Mouse (Mus musculus): Measurements from ENCODE around the gene Rasgef1a. TPM values are rescaled to one million over a fixed set of nuclear protein-coding genes. Genes with fewer than 3 reads are reported as not detected.

Gene Rasgef1a
- 0.13 and 0.20 TPM in 2 replicates for polyA plus RNA-seq (2014; fragmentation: Nextera tagmentation; extraction: Ambion mirVana)

DNA sequence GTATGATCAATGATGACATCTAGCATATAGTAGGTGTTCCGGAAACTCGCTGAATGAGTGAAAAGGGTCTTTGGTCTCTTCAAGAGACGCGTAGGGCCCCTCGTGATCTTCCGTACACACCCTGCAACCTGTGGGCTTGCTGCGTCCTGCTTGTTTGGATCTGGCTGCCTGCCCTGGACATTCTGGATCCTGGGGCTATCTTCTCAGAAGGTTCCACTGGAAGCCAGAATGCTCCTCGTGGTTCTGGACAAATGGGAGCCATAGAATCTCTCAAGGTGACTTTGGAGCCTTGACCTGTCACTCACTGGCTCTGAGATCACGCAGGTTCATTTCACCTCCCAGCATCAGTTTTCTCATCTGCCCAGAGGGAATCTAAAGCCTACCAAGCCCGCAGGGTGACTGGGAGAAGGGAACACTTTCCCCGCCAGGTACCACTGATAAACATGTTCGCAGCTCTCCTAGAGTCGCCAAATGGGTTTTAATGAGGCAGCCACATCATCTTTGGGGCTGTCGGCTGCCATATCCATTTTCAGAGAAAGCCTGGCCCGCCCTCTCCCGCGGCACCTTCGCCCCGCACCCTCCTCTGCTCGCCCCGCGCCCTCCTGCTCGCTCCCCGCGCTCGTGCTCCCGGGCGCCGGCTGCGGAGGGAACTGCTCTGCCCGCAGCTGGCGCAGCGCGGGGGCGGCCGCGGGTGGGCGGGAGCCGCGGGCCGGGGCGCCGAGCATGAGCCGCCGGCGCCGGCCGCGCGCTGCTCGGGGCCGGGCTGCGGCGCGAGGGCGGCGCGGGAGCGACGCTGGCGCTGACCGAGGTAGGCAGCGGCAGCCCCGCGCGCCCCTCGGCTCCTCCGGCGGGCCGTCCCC lies at the start of gene Rasgef1a:
Gene Rasgef1a, plus strand, starts transcription at position 683 of the 860 bp plus-strand sequence.
- ATAC-seq (replicated peaks; ENCODE audit: low FRiP score), result 0 out of 2 replicates have a peak, but pooled peaks have one; percentile 30
- Histone ChIP-seq H3K9me3 (ENCODE audit: control insufficient read depth, low read length) (no peaks in the 10 kb centered on the region), H3K27ac (ENCODE audit: low read depth, low read length) (no peak within 1 kb of the TSS), H3K4me1 (replicated peaks; ENCODE audit: control insufficient read depth, insufficient read depth, low read length) (peaks cover 3% of the 10 kb centered on the region; the same call in 1 of the 2 replicates), H3K4me2 (ENCODE audit: low read depth, low read length, severe bottlenecking) (peak within 1 kb of the TSS; percentile 78), H3K27me3 (ENCODE audit: control insufficient read depth, insufficient read depth, low read length) (peaks cover 24% of the 10 kb centered on the region), H3K4me3 (ENCODE audit: low read depth, low read length) (peak within 1 kb of the TSS; percentile 47), H3K9ac (ENCODE audit: low read length) (peak within 1 kb of the TSS; percentile 45), H3K36me3 (ENCODE audit: control insufficient read depth, insufficient read depth, low read length) (no peaks in the 10 kb centered on the region)
- DNase-seq (ENCODE audit: low spot score), result no peak
- 11% methylated on average over 66 of the region's 70 CpGs for WGBS

DNA sequence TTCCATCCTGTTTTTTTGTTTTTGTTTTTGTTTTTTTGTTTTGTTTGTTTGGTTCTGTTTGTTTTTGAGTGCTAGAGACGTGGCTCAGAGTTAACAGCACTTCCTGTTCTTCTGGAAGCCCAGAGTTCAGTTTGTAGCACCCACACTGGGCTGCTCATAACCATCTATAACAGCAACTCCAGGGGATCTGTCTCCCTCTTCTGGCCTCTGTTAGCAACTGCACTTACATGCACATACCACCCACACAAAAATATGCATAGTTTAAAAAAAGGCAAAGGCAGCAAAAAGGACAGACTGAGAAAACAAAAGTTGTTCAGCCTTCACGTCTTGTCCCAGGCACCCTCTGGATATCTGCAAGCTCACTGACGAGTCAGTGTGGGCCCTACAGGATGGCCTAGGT lies 48.0 kb upstream of the Rasgef1a start:
- ATAC-seq (replicated peaks; ENCODE audit: low FRiP score) (no peak), DNase-seq (ENCODE audit: low spot score) (no peak)
- H3K27me3 ChIP-seq (ENCODE audit: control insufficient read depth, insufficient read depth, low read length), result no peaks in the 10 kb centered on the region
- H3K4me2 ChIP-seq (ENCODE audit: low read depth, low read length, severe bottlenecking), result no peak overlapping the region
- no peaks in the 10 kb centered on the region for H3K4me1 ChIP-seq (replicated peaks; ENCODE audit: control insufficient read depth, insufficient read depth, low read length)
- WGBS, result 89% methylated on average over 3 of the region's 3 CpGs
- no peak overlapping the region for H3K9ac ChIP-seq (ENCODE audit: low read length)
- no peaks in the 10 kb centered on the region for H3K36me3 ChIP-seq (ENCODE audit: control insufficient read depth, insufficient read depth, low read length)
- no peak overlapping the region for H3K27ac ChIP-seq (ENCODE audit: low read depth, low read length)
- no peaks in the 10 kb centered on the region for H3K9me3 ChIP-seq (ENCODE audit: control insufficient read depth, low read length)
- H3K4me3 ChIP-seq (ENCODE audit: low read depth, low read length), result no peak overlapping the region

DNA sequence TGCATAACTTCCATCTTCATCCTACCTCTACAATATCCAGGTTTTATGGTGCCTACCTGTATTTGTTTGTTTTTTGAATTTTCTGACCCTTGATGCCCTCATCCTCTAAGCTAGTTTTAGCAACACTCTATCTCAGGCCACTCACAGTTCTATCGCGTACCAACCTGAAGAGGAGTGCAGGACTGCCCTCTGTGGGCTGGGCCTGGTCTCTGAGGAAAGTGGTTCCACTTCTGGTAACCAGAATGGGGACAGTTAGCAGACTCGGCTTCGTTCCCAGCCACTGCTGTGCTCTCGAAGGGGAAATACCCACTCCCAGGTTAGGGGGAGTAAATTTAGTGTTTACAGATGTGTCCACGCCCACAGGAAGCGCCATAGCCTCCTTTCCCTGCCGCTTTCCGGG lies 44.5 kb upstream of the Rasgef1a start:
- no peak overlapping the region for H3K4me2 ChIP-seq (ENCODE audit: low read depth, low read length, severe bottlenecking)
- DNase-seq (ENCODE audit: low spot score) (no peak), ATAC-seq (replicated peaks; ENCODE audit: low FRiP score) (no peak)
- no peaks in the 10 kb centered on the region for H3K4me1 ChIP-seq (replicated peaks; ENCODE audit: control insufficient read depth, insufficient read depth, low read length)
- H3K4me3 ChIP-seq (ENCODE audit: low read depth, low read length), result no peak overlapping the region
- no peaks in the 10 kb centered on the region for H3K27me3 ChIP-seq (ENCODE audit: control insufficient read depth, insufficient read depth, low read length)
- H3K27ac ChIP-seq (ENCODE audit: low read depth, low read length), result no peak overlapping the region
- no peaks in the 10 kb centered on the region for H3K36me3 ChIP-seq (ENCODE audit: control insufficient read depth, insufficient read depth, low read length)
- no peaks in the 10 kb centered on the region for H3K9me3 ChIP-seq (ENCODE audit: control insufficient read depth, low read length)
- WGBS, result 59% methylated on average over 9 of the region's 9 CpGs
- no peak overlapping the region for H3K9ac ChIP-seq (ENCODE audit: low read length)

DNA sequence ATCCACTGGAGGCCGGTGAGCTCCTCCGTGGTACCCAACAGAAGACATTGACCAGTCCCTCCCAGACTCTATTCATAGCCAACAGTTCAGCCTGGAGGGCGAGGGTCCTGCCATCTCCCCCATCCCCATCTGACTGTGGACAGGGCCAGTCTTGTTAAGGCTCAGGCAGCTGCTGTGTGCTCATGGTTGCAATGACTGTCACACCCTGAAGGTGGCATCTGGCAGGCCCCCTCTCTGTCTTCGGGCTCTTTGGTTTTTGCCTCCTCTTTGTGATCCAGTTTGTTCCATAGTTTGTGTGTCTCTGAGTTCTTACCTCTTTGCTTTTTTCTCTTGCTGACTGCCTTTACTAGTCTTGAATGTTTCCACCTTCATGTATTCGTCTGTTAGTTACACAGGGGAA lies 24.1 kb upstream of the Rasgef1a start:
- Histone ChIP-seq H3K27ac (ENCODE audit: low read depth, low read length) (no peak overlapping the region), H3K9me3 (ENCODE audit: control insufficient read depth, low read length) (no peaks in the 10 kb centered on the region), H3K4me3 (ENCODE audit: low read depth, low read length) (no peak overlapping the region), H3K4me1 (replicated peaks; ENCODE audit: control insufficient read depth, insufficient read depth, low read length) (no peaks in the 10 kb centered on the region), H3K36me3 (ENCODE audit: control insufficient read depth, insufficient read depth, low read length) (no peaks in the 10 kb centered on the region), H3K27me3 (ENCODE audit: control insufficient read depth, insufficient read depth, low read length) (no peaks in the 10 kb centered on the region), H3K4me2 (ENCODE audit: low read depth, low read length, severe bottlenecking) (no peak overlapping the region), H3K9ac (ENCODE audit: low read length) (no peak overlapping the region)
- ATAC-seq (replicated peaks; ENCODE audit: low FRiP score) (no peak), DNase-seq (ENCODE audit: low spot score) (no peak)
- WGBS, result 61% methylated on average over 5 of the region's 5 CpGs

DNA sequence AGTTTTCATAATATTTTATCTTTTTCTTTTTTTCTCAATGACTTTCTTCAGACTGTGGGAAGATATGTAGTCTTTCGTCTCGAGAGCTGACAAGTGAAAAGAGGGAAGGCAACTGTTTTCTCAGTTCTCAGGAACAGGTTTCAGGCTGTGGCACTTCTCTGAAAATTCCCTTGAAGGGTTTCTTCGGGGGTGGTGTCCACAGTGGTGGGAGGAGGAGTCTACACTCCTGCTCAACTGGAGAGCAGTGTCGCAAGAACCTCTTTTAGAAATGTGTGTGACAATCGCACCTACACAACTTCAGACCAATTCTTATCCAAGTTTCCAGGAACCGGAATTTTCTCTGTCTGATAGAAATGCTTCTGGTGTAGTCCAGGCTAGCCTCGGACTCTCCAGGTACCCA lies 22.0 kb upstream of the Rasgef1a start:
- H3K27me3 ChIP-seq (ENCODE audit: control insufficient read depth, insufficient read depth, low read length), result no peaks in the 10 kb centered on the region
- no peak overlapping the region for H3K27ac ChIP-seq (ENCODE audit: low read depth, low read length)
- H3K4me3 ChIP-seq (ENCODE audit: low read depth, low read length), result no peak overlapping the region
- H3K9ac ChIP-seq (ENCODE audit: low read length), result no peak overlapping the region
- no peak overlapping the region for H3K4me2 ChIP-seq (ENCODE audit: low read depth, low read length, severe bottlenecking)
- no peaks in the 10 kb centered on the region for H3K36me3 ChIP-seq (ENCODE audit: control insufficient read depth, insufficient read depth, low read length)
- no peaks in the 10 kb centered on the region for H3K9me3 ChIP-seq (ENCODE audit: control insufficient read depth, low read length)
- H3K4me1 ChIP-seq (replicated peaks; ENCODE audit: control insufficient read depth, insufficient read depth, low read length), result no peaks in the 10 kb centered on the region
- peak; percentile 10 for DNase-seq (ENCODE audit: low spot score)
- no peak for ATAC-seq (replicated peaks; ENCODE audit: low FRiP score)
- 86% methylated on average over 7 of the region's 7 CpGs for WGBS

DNA sequence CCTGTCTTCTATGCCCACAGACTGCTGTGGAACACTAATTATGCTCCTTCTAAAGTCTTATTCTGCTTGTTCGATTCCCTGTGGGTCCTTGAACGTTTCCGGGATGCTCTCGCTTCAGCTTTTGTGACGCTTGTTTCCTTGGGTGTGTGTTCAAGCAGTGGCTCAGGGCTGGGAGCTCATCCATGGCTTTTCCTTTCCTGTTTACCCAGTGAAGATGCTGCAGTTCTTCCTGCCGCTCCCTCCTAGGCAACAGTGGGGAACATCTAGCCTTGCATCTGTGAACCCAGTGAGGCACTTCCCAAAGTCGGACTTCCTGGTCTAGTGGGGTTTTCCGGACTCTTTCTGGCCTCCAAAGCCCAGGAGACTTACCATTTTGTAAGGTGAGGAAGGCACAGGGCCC lies 20.6 kb upstream of the Rasgef1a start:
- ATAC-seq (replicated peaks; ENCODE audit: low FRiP score) (no peak), DNase-seq (ENCODE audit: low spot score) (no peak)
- 88% methylated on average over 8 of the region's 8 CpGs for WGBS
- H3K9ac ChIP-seq (ENCODE audit: low read length), result no peak overlapping the region
- H3K27me3 ChIP-seq (ENCODE audit: control insufficient read depth, insufficient read depth, low read length), result no peaks in the 10 kb centered on the region
- no peak overlapping the region for H3K4me3 ChIP-seq (ENCODE audit: low read depth, low read length)
- no peak overlapping the region for H3K27ac ChIP-seq (ENCODE audit: low read depth, low read length)
- no peak overlapping the region for H3K4me2 ChIP-seq (ENCODE audit: low read depth, low read length, severe bottlenecking)
- no peaks in the 10 kb centered on the region for H3K9me3 ChIP-seq (ENCODE audit: control insufficient read depth, low read length)
- H3K4me1 ChIP-seq (replicated peaks; ENCODE audit: control insufficient read depth, insufficient read depth, low read length), result no peaks in the 10 kb centered on the region
- no peaks in the 10 kb centered on the region for H3K36me3 ChIP-seq (ENCODE audit: control insufficient read depth, insufficient read depth, low read length)

DNA sequence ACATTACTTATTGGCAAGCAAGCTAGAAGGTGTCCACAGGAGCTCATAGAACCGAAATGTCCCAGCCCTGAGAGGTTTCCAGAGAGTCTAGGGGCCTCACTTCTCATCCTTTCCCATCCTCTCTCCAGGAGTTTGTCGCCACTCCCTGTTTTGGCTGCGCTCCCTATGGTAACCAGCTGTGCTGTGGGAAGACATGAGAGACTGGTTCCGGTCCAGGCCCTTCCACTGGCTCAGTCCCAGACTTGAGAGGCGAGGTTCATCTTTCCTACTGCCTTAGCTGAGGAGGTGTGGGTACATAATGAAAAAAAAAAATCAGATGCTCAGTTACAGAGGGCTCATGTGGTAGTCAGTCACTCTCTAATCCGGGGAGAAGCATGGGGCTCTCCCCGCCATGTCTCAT lies 19.9 kb upstream of the Rasgef1a start:
- Histone ChIP-seq H3K4me3 (ENCODE audit: low read depth, low read length) (no peak overlapping the region), H3K9ac (ENCODE audit: low read length) (no peak overlapping the region), H3K9me3 (ENCODE audit: control insufficient read depth, low read length) (no peaks in the 10 kb centered on the region), H3K27ac (ENCODE audit: low read depth, low read length) (no peak overlapping the region), H3K27me3 (ENCODE audit: control insufficient read depth, insufficient read depth, low read length) (no peaks in the 10 kb centered on the region), H3K4me2 (ENCODE audit: low read depth, low read length, severe bottlenecking) (no peak overlapping the region), H3K36me3 (ENCODE audit: control insufficient read depth, insufficient read depth, low read length) (no peaks in the 10 kb centered on the region), H3K4me1 (replicated peaks; ENCODE audit: control insufficient read depth, insufficient read depth, low read length) (no peaks in the 10 kb centered on the region)
- 83% methylated on average over 7 of the region's 7 CpGs for WGBS
- no peak for DNase-seq (ENCODE audit: low spot score)
- no peak for ATAC-seq (replicated peaks; ENCODE audit: low FRiP score)

DNA sequence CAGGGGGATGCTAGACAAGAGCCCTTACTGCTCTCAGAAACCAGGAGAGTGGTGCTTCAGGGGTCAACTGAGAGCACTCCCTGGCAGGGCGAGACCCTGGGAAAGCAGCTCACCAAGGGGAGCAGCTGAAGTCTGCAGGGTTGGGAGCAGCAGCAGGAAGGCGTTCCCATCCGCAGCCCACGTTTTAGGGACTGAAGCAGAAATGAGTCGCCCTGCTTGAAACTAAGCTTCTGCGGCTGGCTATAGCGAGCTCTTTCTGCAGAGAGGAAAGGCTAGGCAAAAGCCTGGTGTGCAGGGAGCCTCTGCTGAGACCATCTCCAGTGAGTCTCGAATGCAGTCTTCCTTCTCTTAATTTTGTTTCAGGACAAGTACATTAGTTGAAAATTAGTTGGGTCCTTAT lies 19.3 kb upstream of the Rasgef1a start:
- Histone ChIP-seq H3K27ac (ENCODE audit: low read depth, low read length) (no peak overlapping the region), H3K36me3 (ENCODE audit: control insufficient read depth, insufficient read depth, low read length) (no peaks in the 10 kb centered on the region), H3K4me3 (ENCODE audit: low read depth, low read length) (no peak overlapping the region), H3K4me1 (replicated peaks; ENCODE audit: control insufficient read depth, insufficient read depth, low read length) (no peaks in the 10 kb centered on the region), H3K4me2 (ENCODE audit: low read depth, low read length, severe bottlenecking) (no peak overlapping the region), H3K9me3 (ENCODE audit: control insufficient read depth, low read length) (no peaks in the 10 kb centered on the region), H3K27me3 (ENCODE audit: control insufficient read depth, insufficient read depth, low read length) (no peaks in the 10 kb centered on the region), H3K9ac (ENCODE audit: low read length) (no peak overlapping the region)
- 69% methylated on average over 8 of the region's 8 CpGs for WGBS
- ATAC-seq (replicated peaks; ENCODE audit: low FRiP score), result no peak
- no peak for DNase-seq (ENCODE audit: low spot score)

DNA sequence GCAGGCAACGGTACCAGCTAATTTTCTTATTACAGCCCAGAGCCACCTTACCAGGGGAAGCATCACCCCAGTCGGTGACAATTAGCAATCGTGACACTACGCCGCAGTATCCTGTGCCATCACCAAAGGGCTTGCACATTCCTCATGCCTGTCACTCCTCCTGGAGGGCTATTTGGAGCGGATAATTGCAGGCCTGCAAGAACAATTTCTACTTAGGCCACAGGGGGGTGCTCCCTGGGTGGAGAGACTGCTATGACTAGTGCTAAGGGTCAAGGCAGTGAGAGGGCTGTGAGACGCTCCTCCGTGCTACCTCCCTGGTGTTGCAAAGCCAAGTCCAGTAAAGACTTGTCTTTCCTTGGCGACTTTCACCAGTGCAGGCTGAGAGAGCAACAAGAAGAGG lies 16.1 kb upstream of the Rasgef1a start:
- no peaks in the 10 kb centered on the region for H3K4me1 ChIP-seq (replicated peaks; ENCODE audit: control insufficient read depth, insufficient read depth, low read length)
- no peak overlapping the region for H3K27ac ChIP-seq (ENCODE audit: low read depth, low read length)
- no peaks in the 10 kb centered on the region for H3K36me3 ChIP-seq (ENCODE audit: control insufficient read depth, insufficient read depth, low read length)
- no peak overlapping the region for H3K4me2 ChIP-seq (ENCODE audit: low read depth, low read length, severe bottlenecking)
- no peak overlapping the region for H3K9ac ChIP-seq (ENCODE audit: low read length)
- 62% methylated on average over 9 of the region's 9 CpGs for WGBS
- ATAC-seq (replicated peaks; ENCODE audit: low FRiP score), result no peak
- no peaks in the 10 kb centered on the region for H3K27me3 ChIP-seq (ENCODE audit: control insufficient read depth, insufficient read depth, low read length)
- no peak overlapping the region for H3K4me3 ChIP-seq (ENCODE audit: low read depth, low read length)
- no peaks in the 10 kb centered on the region for H3K9me3 ChIP-seq (ENCODE audit: control insufficient read depth, low read length)
- DNase-seq (ENCODE audit: low spot score), result no peak

Measured in forebrain, embryonic 11.5 days (tissue).